18 mouse cellular contexts compared by ENCODE assay signal in genomic region chr16:72603487-72604206, GRCm38 (mm10).
DNase-seq lines count a peak whose midpoint lies in the region; ATAC-seq and TF ChIP-seq lines count a peak whose summit lies in the region.
"Had no signal": no experiment of that assay in that cellular context is flagged by ENCODE, and none has a peak within 500 bp of the region (broad histone marks: within the 10 kb centered on the region; RNA-seq: fewer than 3 reads in every experiment).

No protein-coding gene starts in this region.

- H3K9me3 ChIP-seq in midbrain, embryonic 10.5 days (replicated peaks): no peaks in the 10 kb centered on the region
- no peaks in the 10 kb centered on the region for H3K9me3 ChIP-seq in midbrain, embryonic 16.5 days (replicated peaks; ENCODE audit: control insufficient read depth, low read length, poor library complexity, severe bottlenecking)
- H3K9me3 ChIP-seq in midbrain, embryonic 15.5 days: no peaks in the 10 kb centered on the region
- H3K9me3 ChIP-seq: embryonic facial prominence, embryonic 12.5 days; forebrain, embryonic 15.5 days; heart, embryonic 13.5 days; hindbrain, embryonic 15.5 days had no signal

- 69% methylated on average over 4 of the region's 4 CpGs for WGBS in midbrain, embryonic 10.5 days
- 41% methylated on average over 4 of the region's 4 CpGs for WGBS in midbrain, embryonic 16.5 days
- 37% methylated on average over 4 of the region's 4 CpGs for WGBS in midbrain, embryonic 15.5 days

- TF ChIP-seq CTCF in brain, embryonic 14.5 days (IDR thresholded peaks at IDR 0.05; ENCODE audit: borderline replicate concordance, extremely low read depth, insufficient read depth, insufficient read length): no peak

- ATAC-seq in midbrain, embryonic 16.5 days: no peak
- 0 out of 2 replicates have a peak, but pooled peaks have one; percentile 37 for ATAC-seq in midbrain, embryonic 15.5 days (replicated peaks)
- ATAC-seq: forebrain, embryonic 15.5 days had no signal

- no peak for DNase-seq in midbrain, embryonic 10.5 days (ENCODE audit: low spot score)
- peak; percentile 51 for DNase-seq in brain, embryonic 14.5 days (ENCODE audit: low read depth)
- peak; percentile 41 for DNase-seq in mesoderm, embryonic 11.5 days (ENCODE audit: low read depth, low spot score)
- no peak for DNase-seq in adrenal gland, adult 8-10 months
- no peak for DNase-seq in spleen, adult 12 weeks (ENCODE audit: low spot score)
- DNase-seq: adrenal gland, adult 2 months; cerebellum, adult 11-12 months; cerebellum, adult 9-10 months; cerebellum, postnatal 25 days; gastrocnemius, postnatal 36 days; heart, adult 11 months; heart, postnatal 36 days had no signal

- H3K4me3 ChIP-seq in midbrain, embryonic 10.5 days: no peak overlapping the region
- H3K4me3 ChIP-seq in midbrain, embryonic 16.5 days (ENCODE audit: low read depth, low read length): no peak overlapping the region
- H3K4me3 ChIP-seq in midbrain, embryonic 15.5 days: no peak overlapping the region
- H3K4me3 ChIP-seq: embryonic facial prominence, embryonic 12.5 days; forebrain, embryonic 15.5 days; heart, embryonic 13.5 days; hindbrain, embryonic 15.5 days had no signal

- H3K4me2 ChIP-seq in midbrain, embryonic 16.5 days (ENCODE audit: low read length): no peak overlapping the region
- no peak overlapping the region for H3K4me2 ChIP-seq in midbrain, embryonic 15.5 days
- H3K4me2 ChIP-seq: embryonic facial prominence, embryonic 12.5 days; forebrain, embryonic 15.5 days; heart, embryonic 13.5 days; hindbrain, embryonic 15.5 days had no signal

- TF ChIP-seq POLR2A in brain, embryonic 14.5 days (IDR thresholded peaks at IDR 0.05; ENCODE audit: borderline replicate concordance, extremely low read depth, insufficient read depth, insufficient read length, poor library complexity, severe bottlenecking): no peak

- H3K4me1 ChIP-seq in midbrain, embryonic 10.5 days: peaks cover 21% of the 10 kb centered on the region
- H3K4me1 ChIP-seq in midbrain, embryonic 16.5 days (ENCODE audit: control insufficient read depth, insufficient read depth, low read length): no peaks in the 10 kb centered on the region
- no peaks in the 10 kb centered on the region for H3K4me1 ChIP-seq in midbrain, embryonic 15.5 days
- H3K4me1 ChIP-seq: embryonic facial prominence, embryonic 12.5 days; forebrain, embryonic 15.5 days; heart, embryonic 13.5 days; hindbrain, embryonic 15.5 days had no signal

- no peak overlapping the region for H3K9ac ChIP-seq in midbrain, embryonic 16.5 days (ENCODE audit: low read depth, low read length)
- no peak overlapping the region for H3K9ac ChIP-seq in midbrain, embryonic 15.5 days
- H3K9ac ChIP-seq: embryonic facial prominence, embryonic 12.5 days; forebrain, embryonic 15.5 days; heart, embryonic 13.5 days; hindbrain, embryonic 15.5 days had no signal

- no peaks in the 10 kb centered on the region for H3K36me3 ChIP-seq in midbrain, embryonic 10.5 days
- H3K36me3 ChIP-seq in midbrain, embryonic 16.5 days (ENCODE audit: control insufficient read depth, insufficient read depth, low read length): no peaks in the 10 kb centered on the region
- H3K36me3 ChIP-seq in midbrain, embryonic 15.5 days (replicated peaks): no peaks in the 10 kb centered on the region
- H3K36me3 ChIP-seq: embryonic facial prominence, embryonic 12.5 days; forebrain, embryonic 15.5 days; heart, embryonic 13.5 days; hindbrain, embryonic 15.5 days had no signal

- no peaks in the 10 kb centered on the region for H3K27me3 ChIP-seq in midbrain, embryonic 10.5 days (ENCODE audit: low read depth, poor library complexity, severe bottlenecking)
- no peaks in the 10 kb centered on the region for H3K27me3 ChIP-seq in midbrain, embryonic 16.5 days (ENCODE audit: control insufficient read depth, insufficient read depth, low read depth, low read length)
- H3K27me3 ChIP-seq in midbrain, embryonic 15.5 days (replicated peaks): no peaks in the 10 kb centered on the region
- H3K27me3 ChIP-seq: embryonic facial prominence, embryonic 12.5 days; forebrain, embryonic 15.5 days; heart, embryonic 13.5 days; hindbrain, embryonic 15.5 days had no signal

- H3K27ac ChIP-seq in midbrain, embryonic 10.5 days (replicated peaks): 0 out of 2 replicates have a peak overlapping the region, but pooled peaks have one; percentile 6
- no peak overlapping the region for H3K27ac ChIP-seq in midbrain, embryonic 16.5 days (ENCODE audit: low read length)
- H3K27ac ChIP-seq in midbrain, embryonic 15.5 days: no peak overlapping the region
- H3K27ac ChIP-seq: embryonic facial prominence, embryonic 12.5 days; forebrain, embryonic 15.5 days; heart, embryonic 13.5 days; hindbrain, embryonic 15.5 days had no signal

Comparison
In these comparisons a context has a peak if more than half of its experiments do, and no peak if none do; other contexts are left out.
1. DNase-seq: peak in brain, embryonic 14.5 days (single experiment) and mesoderm, embryonic 11.5 days (single experiment); none in midbrain, embryonic 10.5 days (single experiment), adrenal gland, adult 8-10 months (single experiment) and spleen, adult 12 weeks (single experiment).